Mouse (Mus musculus) left cerebral cortex, adult 2 months (tissue): ENCODE results near the gene Lsm12. TPM values are rescaled to one million over a fixed set of nuclear protein-coding genes. Genes with fewer than 3 reads are reported as not detected.
A peak's percentile ranks its signal among the peaks of the same experiment; 100 is the strongest.

Source experiments
- DNase-seq, 2 experiments: peaks; one replicate each; pipeline ENCODE4 v3.0.0; 2021 to 2022; ENCODE audit warnings: low spot score in 2 of 2, mixed read lengths in 1 of 2; ENCODE audit errors: extremely low spot score in 1 of 2
- H3K27ac ChIP-seq: fragments of 200-600 bp; 2 replicates; pipeline ENCODE4 v1.8.1; 2022
- H3K4me3 ChIP-seq: fragments of 200-600 bp; 2 replicates; pipeline ENCODE4 v1.8.1; 2022
- CTCF ChIP-seq: fragments of 200-600 bp; IDR thresholded peaks from 2 replicates; pipeline ENCODE4 v1.8.1; 2022; ENCODE audit warnings: antibody characterized with exemption, mild to moderate bottlenecking, moderate library complexity
- intact Hi-C: fragments of 180-260 bp; cut with DNase I; formaldehyde crosslinking; loops from one replicate; pipeline ENCODE4 v1.15.1; 2025
- total RNA-seq, 2 experiments: library from RNA; stranded (reverse); gene quantifications; 2 replicates each; pipeline ENCODE4 v1.2.3; 2021

The Lsm12 gene
- total RNA-seq, 2 experiments from 2014 or later: 55.2 to 58.9 TPM

DNA sequence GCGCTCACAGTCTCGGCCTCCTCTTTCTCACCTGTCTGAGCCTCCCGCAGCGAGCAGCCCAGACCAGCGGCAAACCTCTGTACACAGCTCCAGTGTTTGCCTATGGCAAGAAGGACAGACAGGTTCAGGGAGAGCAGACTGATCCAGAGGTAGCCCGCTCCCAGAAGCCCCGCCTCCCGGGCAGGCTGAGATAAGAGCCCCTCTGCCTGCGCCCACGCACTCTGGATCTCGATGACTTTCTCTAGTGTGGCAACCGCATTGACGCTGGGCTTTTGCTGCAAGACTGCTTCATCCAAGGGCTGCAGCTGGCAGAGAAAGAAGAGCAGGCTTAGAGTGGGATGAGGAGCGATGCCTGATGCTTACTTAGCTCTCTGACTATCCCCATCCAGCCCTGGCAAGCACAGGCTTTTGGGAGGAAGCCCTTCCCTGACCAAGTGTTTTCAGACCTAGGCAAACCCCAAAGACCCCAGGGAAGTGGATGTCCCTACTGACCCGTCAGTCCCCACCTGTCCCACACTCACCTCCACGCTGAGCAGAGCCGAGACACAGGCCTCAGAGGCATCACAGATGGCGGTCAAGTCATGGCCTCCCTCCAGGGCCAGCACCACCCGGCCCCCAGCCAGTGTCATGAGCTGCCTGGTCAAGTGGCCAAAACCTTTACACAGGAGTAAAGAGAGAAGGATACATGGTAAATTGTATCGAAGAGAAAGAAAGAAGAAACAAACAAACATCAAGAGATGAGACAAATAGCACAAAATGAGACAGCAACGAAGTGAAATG, 11.1 kb upstream of the Lsm12 start:
- peak overlapping the region; percentile 15; the same call in 1 of the 2 replicates for H3K27ac ChIP-seq
- no peak for TF ChIP-seq CTCF

DNA sequence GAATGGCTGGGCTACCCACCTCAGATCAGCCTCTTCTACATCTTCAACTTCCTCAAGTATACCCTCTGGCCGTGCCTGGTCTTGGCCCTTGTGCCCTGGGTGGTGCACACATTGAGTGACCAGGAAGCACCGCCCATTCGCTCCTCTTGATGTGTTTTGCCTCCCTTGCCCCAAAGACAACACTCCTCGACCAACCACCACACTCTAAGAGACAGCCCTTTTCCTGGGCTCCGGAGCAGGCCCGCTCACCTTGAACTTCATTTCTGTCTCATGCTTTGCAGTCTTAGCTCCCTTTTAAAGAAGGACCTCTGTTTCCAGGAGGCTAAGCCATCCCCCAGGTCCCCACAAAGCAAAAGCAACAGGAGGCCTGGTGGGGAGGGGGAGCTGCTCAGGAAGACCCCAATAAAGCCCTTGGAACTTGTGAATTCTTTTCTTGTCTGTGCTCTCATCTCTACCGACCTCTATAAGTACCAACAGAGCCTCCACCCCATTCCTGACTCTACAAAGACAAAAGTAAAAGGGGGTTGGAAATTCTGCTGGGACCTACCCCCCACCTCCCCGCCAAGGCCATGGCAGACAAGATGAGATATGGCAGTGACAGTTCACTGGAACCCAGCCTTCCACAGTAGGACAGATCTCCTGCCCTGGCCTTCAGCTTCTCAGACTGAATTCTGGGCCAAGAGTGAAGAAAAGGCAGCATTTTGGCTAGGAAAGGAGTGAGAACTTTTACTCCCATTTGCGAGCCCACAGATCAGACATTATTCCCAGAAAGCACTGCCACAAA, 8.8 kb upstream of the Lsm12 start:
- DNase-seq: no peak
- intact Hi-C loops: loop anchor here (10.0 kb wide), 1 partner anchor 241 kb away; the partner anchor contains the start of gene Grn
- H3K27ac ChIP-seq: no peak overlapping the region
- no peak overlapping the region for H3K4me3 ChIP-seq
- no peak for TF ChIP-seq CTCF

More for the DNA sequence above, 11.1 kb upstream of the Lsm12 start:
- no peak for DNase-seq
- H3K4me3 ChIP-seq: no peak overlapping the region
- intact Hi-C loops: loop anchor here (10.0 kb wide), 1 partner anchor 239 kb away; the partner anchor contains the start of gene Grn

DNA sequence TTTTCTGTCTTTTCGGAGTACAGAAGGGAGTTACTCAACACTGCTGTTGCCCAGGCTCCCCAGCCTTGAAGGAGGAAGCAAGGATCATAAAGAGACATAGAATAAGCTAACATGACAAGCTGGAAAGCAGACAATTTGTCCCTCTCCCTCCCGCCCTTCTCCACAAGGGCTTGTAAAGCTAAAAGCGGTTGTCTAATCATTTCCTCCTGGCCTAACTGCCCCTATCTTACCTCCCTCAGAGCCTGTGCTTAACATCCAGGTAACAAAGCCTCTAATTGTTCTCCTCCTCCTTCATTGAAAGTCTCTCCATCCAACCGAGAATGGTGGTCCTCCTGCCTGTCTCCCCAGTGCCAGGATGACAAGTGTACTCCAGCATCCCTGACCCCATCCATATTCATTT, 5.8 kb upstream of the Lsm12 start:
- Histone ChIP-seq H3K4me3 (no peak overlapping the region), H3K27ac (no peak overlapping the region)
- intact Hi-C loops: loop anchor here (2.0 to 10.0 kb wide), 2 partner anchors 58 to 244 kb away; partner anchors contain the start of genes BC030867 and Grn
- no peak for TF ChIP-seq CTCF
- DNase-seq: no peak

DNA sequence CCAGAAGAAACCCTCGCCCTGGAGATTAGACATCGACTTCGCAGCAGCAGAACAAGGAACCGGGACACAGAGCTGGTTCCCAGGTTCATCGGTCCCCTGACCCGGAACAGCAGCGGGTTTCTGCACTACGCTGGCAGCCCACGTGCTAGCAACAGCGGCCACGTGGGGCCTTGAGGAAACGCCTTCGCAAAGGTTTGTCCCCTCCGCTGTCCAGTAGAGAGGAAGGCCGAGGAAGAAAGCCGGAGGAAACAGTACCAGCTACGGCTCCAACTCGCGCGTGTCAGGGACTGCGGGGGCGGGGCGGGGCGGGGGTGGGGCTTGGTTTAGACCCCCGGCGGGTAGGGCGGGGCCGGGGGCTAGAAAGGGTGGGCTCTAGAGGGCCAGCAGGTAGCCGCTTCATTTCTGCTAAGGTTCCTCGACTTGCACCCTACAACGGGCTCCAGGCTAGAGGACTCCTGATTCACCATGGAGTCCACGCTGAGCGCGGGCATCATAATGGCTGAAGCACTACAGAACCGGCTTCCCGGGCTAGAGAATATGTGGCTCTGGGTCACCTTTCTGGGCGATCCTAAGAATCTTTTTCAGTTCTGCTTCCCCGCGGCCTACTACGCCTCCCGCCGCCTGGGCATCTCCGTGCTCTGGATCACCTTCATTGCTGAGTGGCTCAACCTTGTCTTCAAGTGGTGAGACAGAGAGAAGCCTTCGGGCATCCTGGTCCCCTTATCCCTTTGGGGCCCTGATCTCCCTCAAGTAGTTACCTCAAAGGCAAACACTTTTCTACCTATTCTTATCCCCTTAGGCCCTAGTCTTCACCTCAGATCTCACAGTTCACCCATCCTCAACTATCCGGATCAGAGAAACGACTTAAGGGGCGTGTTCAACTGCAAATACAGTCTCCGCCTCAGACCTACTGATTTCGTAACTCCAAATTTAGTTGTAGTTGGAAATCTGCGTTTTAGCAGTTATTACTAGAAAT, 4.7 kb upstream of the Lsm12 start, which contains the start of gene G6pc3:
TSS of gene G6pc3 (plus strand) at position 160 of the 976 bp plus-strand sequence.
- peak; percentile 89 for DNase-seq

DNA sequence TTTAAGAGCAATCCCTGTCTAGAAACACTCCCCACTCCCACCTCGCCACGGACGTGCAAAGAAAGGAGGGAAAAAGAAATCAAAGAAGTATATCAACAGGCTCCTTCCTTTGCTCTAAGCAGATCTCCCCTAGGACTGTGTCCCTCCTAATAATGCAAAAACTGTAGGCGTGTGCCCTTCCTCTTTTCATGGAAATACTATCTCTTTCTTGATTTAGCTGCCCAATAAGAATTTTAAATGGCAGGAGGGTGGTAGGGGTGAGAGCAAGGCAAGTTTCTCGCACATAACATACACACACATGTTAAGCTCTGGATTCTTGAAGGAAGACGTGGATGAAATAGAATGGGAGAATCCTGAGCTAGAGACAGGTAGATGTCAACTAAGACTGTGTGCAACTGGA, 3.9 kb upstream of the Lsm12 start:
- Histone ChIP-seq H3K27ac (peak overlapping the region; percentile 92), H3K4me3 (peak overlapping the region; percentile 62)
- no peak for DNase-seq
- intact Hi-C loops: loop anchor here (2.0 kb wide), 2 partner anchors 30 to 40 kb away; no protein-coding TSS in a partner anchor
- TF ChIP-seq CTCF: no peak

More for the DNA sequence above, 4.7 kb upstream of the Lsm12 start, which contains the start of gene G6pc3:
- Histone ChIP-seq H3K4me3 (peak within 1 kb of the TSS; percentile 62), H3K27ac (peak within 1 kb of the TSS; percentile 92)
- intact Hi-C loops: loop anchor here (2.0 to 10.0 kb wide), 4 partner anchors 29 to 245 kb away; partner anchors contain the start of genes BC030867 and Grn
- no peak for TF ChIP-seq CTCF

DNA sequence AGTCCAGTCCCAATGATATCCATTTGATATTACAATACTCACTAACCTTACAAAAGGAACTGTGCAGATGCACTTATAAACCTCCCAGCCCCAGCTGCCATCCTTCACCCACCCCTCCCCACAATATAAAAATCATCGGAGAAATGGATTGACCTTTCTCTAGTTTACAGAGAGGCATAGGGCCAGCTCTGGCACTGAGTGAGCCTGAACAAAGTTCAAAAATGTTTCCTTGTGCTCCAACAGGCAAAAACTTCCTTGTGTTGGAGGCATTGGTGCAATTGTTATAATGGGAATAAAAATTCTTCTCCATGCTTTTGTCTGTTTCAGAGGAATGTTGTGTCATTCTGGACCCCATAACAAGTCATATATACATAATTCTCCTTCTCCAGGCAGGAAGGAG, 1.1 kb upstream of the Lsm12 start:
- intact Hi-C loops: no loop called here
- no peak for TF ChIP-seq CTCF
- H3K27ac ChIP-seq: no peak overlapping the region
- DNase-seq: no peak
- no peak overlapping the region for H3K4me3 ChIP-seq

DNA sequence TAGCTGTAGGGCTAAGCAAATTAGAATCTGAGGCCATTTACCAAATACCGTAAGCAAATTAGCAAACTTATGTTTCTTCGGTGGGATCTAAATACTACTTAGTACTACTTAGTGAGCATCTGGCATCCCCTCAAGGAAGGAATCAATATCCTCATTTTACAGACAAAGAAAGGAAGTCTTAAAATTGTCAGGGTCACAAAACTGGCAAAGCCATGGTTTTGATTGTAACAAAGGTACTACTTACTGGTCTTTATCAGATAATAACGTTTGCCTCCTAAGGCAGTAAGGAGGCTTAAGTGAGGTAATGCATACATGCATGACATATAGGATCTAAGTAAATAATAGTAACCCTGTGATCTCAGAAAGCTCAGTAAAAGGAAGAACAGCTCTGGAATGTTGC, 581 bp upstream of the Lsm12 start:
- Histone ChIP-seq H3K27ac (peak overlapping the region; percentile 93), H3K4me3 (peak overlapping the region; percentile 91)
- intact Hi-C loops: no loop called here
- no peak for TF ChIP-seq CTCF
- no peak for DNase-seq

DNA sequence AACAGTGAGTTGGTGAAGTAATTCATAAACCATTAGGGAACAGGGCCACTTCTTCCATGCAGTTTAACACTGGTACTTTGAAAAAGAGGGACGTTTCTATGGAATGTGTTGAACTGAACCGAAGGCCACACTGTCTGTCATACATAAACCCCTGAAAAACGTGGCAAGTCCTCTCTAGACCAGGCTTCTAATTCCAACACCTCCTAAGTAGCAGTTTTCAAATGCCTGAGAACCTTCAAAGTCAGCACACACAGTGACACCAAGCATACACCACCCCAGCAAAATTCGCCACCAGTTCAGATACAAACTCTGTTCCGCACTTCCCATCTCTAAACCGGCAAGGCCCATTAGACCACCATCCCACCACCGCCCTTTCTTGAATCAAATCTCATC, 847 bp downstream of the Lsm12 start:
- peak overlapping the region; percentile 91 for H3K4me3 ChIP-seq
- intact Hi-C loops: no loop called here
- H3K27ac ChIP-seq: peak overlapping the region; percentile 93
- no peak for DNase-seq
- no peak for TF ChIP-seq CTCF

DNA sequence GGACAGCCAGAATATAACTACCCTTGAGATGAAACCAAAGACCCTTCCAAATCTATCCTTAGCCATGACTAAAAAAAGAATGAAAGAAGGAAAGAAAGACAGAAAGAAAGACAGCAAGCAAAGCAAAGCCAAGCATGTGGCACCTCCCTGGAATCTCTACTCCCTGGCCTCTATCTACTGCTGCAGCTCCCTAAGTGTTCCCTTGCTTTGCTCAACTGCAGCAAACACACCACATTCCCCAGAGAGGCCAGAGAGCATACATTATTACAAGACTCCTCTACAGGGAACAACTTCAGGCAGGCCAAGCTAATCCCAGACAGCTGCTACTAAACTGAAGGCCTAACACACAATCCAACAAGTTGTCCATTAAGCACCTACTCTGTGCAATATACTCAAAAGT, 5.3 kb downstream of the Lsm12 start:
- Histone ChIP-seq H3K4me3 (no peak overlapping the region), H3K27ac (no peak overlapping the region)
- no peak for DNase-seq
- intact Hi-C loops: no loop called here
- TF ChIP-seq CTCF: no peak

DNA sequence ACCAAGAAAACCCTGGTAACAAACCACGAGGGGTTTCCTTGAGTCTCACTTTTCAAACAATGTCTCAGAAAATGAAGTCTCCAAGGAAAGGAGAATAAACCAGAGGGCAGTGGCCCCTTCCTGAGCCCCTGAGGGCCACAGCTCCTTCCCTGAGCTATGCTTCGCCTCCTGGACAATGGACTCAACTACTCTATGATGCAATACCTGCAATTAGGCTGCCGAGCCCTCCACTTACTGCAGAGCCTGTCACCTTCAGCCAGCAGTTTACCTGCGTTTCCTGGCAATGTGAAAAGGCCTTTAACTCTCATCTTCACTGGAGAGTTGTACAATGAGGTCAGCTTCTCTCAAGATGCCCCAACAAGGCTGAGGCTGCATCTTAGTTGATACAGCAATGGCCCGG, 16.4 kb downstream of the Lsm12 start:
- no peak for DNase-seq
- Histone ChIP-seq H3K27ac (no peak overlapping the region), H3K4me3 (no peak overlapping the region)
- no peak for TF ChIP-seq CTCF
- intact Hi-C loops: no loop called here

DNA sequence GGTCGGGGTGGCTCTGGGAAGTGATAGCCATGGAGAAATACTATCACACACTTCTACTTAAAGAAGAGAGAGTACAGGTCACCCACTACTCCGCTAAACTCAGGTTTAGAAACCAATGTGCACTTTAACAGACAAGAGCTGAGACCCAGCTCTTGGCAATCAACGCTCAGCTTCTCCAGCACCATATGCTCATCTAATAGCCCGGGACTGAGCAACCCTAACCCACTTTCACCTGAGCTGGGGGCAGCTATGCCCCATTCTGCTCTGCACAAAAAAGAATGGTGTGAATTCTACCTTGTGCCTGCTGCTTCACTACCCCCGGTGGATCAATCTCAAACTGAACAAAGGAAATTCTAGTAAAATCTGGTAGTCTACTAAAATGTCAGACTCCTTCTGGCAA, 17.6 kb downstream of the Lsm12 start:
- H3K4me3 ChIP-seq: no peak overlapping the region
- H3K27ac ChIP-seq: no peak overlapping the region
- intact Hi-C loops: no loop called here
- TF ChIP-seq CTCF: no peak
- DNase-seq: no peak
